Mouse (Mus musculus): ENCODE measurements around the gene Frmpd1.

DNA sequence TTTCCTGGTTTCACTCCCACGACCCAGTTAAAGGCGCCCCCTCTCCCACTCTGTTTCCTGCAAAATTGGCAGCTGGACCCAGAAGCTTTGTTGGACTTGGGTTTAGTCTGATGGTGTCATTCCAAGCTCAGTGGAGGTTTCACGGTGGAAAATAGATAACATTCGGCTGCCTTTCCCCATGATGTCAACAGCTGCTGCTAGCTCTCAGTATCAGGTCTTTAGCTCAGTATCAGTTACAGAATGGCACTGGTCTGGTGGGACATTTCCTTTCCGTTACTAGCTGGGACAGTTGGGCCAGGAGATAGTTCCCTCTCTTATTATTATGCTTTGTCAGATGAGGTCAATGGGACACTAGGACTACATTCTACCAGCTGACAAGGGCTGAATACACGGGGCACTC is 23.9 kb upstream of the Frmpd1 start:
- TF ChIP-seq CTCF (IDR thresholded peaks at IDR 0.05; ENCODE audit: extremely low read depth, insufficient read length, insufficient replicate concordance, low read depth, low read length), result no peak
- TF ChIP-seq POLR2A (IDR thresholded peaks at IDR 0.05; ENCODE audit: low read depth, low read length), result no peak

All from small intestine, adult 2 months (tissue).